Mouse (Mus musculus): ENCODE data around the gene Cenpf.
A peak's percentile ranks its signal among the peaks of the same experiment; 100 is the strongest.

The Cenpf gene

GRCm38 (mm10) chr1:189687654-189688387 is at the start of gene Cenpf:
Cenpf (minus strand) TSS chr1:189688086.
- peak; percentile 98 for DNase-seq (ENCODE audit: low read depth)

GRCm38 (mm10) chr1:189732156-189732555 is 44.3 kb upstream of the Cenpf start:
- DNase-seq (ENCODE audit: low read depth): no peak

GRCm38 (mm10) chr1:189731697-189732096 is 43.8 kb upstream of the Cenpf start:
- DNase-seq (ENCODE audit: low read depth): no peak

- no peak for DNase-seq (ENCODE audit: low read depth)
These were observed 41.4 kb upstream of the Cenpf start for GRCm38 (mm10) chr1:189729141-189729815.

GRCm38 (mm10) chr1:189728784-189729115 is 40.9 kb upstream of the Cenpf start:
- no peak for DNase-seq (ENCODE audit: low read depth)

- DNase-seq (ENCODE audit: low read depth): no peak
These were observed 40.2 kb upstream of the Cenpf start, which contains the start of gene Ptpn14 for GRCm38 (mm10) chr1:189727884-189728783. Ptpn14 (plus strand) TSS chr1:189728268.

GRCm38 (mm10) chr1:189727346-189727883 is 39.5 kb upstream of the Cenpf start:
- DNase-seq (ENCODE audit: low read depth): no peak

GRCm38 (mm10) chr1:189726121-189726520 is 38.2 kb upstream of the Cenpf start:
- no peak for DNase-seq (ENCODE audit: low read depth)

GRCm38 (mm10) chr1:189718600-189718999 is 30.7 kb upstream of the Cenpf start:
- DNase-seq (ENCODE audit: low read depth): no peak

GRCm38 (mm10) chr1:189717546-189717945 is 29.7 kb upstream of the Cenpf start:
- no peak for DNase-seq (ENCODE audit: low read depth)

GRCm38 (mm10) chr1:189715915-189716797 is 28.3 kb upstream of the Cenpf start:
- peak; percentile 87 for DNase-seq (ENCODE audit: low read depth)

GRCm38 (mm10) chr1:189709001-189709400 is 21.1 kb upstream of the Cenpf start:
- no peak for DNase-seq (ENCODE audit: low read depth)

GRCm38 (mm10) chr1:189707419-189707818 is 19.5 kb upstream of the Cenpf start:
- no peak for DNase-seq (ENCODE audit: low read depth)

- no peak for DNase-seq (ENCODE audit: low read depth)
These were observed 19.1 kb upstream of the Cenpf start for GRCm38 (mm10) chr1:189707014-189707413.

GRCm38 (mm10) chr1:189706040-189706645 is 18.3 kb upstream of the Cenpf start:
- no peak for DNase-seq (ENCODE audit: low read depth)

GRCm38 (mm10) chr1:189703591-189703990 is 15.7 kb upstream of the Cenpf start:
- no peak for DNase-seq (ENCODE audit: low read depth)

GRCm38 (mm10) chr1:189703156-189703555 is 15.3 kb upstream of the Cenpf start:
- DNase-seq (ENCODE audit: low read depth): peak; percentile 42

- DNase-seq (ENCODE audit: low read depth): peak; percentile 75
These were observed 13.1 kb upstream of the Cenpf start for GRCm38 (mm10) chr1:189700990-189701389.

- no peak for DNase-seq (ENCODE audit: low read depth)
These were observed 12.3 kb upstream of the Cenpf start for GRCm38 (mm10) chr1:189700186-189700585.

GRCm38 (mm10) chr1:189698416-189698815 is 10.5 kb upstream of the Cenpf start:
- DNase-seq (ENCODE audit: low read depth): no peak

GRCm38 (mm10) chr1:189695321-189695720 is 7.4 kb upstream of the Cenpf start:
- DNase-seq (ENCODE audit: low read depth): no peak
